Mouse (Mus musculus): ENCODE data around the gene Gabbr1.

The Gabbr1 gene

GRCm38 (mm10) chr17:37078193-37078592 lies 32.4 kb downstream of the Gabbr1 start:
- no peak for DNase-seq

DNA sequence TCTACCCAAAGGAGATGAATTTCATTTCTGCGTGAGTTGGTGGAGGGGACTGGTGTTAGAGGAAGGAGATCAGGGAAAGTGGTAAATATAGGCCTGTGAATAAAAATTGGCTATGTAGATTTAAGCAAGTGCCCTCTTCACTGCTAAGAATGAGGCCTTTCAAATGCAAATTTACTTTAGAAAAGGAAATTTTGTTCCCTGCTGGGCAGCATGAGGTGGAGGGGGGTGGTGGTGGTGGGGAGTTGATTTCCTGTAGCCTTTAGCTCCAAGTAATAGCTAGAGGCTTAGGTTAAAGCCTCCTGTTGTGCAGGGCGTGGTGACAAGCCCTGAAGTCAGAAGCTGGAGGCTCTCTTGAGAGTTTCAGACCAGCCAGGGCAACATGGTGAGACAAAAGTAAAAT lies 33.2 kb downstream of the Gabbr1 start:
- DNase-seq: peak in 1 of 2 experiments; percentile 14

DNA sequence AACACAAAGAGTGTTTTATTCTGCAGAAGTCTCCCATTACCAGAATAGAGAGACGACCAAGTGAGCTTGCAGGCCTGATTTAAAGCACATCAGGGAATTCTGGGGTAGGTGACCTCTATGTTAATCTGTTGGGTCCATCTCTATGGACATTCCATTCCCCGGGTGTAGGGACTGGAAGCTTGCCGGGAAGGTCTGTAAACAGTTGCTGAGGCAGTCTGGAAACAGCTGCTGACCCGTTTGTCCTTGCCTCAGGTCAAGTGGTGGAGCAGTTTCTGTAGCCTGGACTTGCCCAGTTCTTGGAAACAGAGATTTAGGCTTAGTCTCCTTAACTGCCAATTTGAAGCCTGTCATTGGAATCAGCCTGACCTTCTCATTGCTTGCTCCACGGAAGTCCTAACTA lies 34.4 kb downstream of the Gabbr1 start:
- no peak for DNase-seq

DNA sequence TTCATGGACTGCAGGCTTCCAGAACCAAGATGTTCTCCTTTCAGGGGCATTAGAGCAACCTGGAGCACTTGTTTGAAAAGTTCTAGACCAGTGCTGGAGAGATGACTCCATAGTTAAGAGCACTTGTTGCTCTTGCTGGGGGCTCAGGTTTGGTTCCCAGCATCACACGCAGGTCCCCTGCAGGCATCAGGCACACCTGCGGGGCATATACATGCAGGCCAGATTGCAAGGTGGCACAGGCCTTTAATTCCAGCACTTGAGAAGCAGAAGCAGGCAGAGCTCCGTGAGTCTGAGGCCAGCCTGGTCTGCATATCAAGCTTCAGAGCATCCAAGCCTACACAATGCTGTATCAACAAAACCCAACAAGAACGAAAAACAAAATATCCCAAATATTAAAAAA lies 35.9 kb downstream of the Gabbr1 start:
- no peak for DNase-seq

DNA sequence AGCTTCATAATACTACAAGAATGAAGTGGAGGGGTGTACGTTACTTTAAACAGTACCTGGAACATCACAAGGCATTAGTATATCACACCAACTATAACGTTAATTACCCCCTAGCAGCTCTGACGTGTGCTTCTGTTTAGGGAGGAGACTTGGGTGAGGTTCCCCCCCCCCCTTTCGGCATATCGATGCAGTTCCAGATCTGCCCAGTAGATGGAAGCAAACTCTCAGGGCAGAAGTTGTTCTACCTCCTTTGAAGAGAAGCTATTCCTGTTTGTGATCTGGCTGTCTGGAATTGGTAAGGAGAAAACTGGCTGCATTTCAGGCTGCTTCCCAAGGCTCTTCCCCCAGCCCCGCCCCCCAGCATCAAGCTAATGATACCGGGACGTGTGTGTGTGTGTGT lies 37.6 kb downstream of the Gabbr1 start:
- DNase-seq: peak; percentile 82 to 86

DNA sequence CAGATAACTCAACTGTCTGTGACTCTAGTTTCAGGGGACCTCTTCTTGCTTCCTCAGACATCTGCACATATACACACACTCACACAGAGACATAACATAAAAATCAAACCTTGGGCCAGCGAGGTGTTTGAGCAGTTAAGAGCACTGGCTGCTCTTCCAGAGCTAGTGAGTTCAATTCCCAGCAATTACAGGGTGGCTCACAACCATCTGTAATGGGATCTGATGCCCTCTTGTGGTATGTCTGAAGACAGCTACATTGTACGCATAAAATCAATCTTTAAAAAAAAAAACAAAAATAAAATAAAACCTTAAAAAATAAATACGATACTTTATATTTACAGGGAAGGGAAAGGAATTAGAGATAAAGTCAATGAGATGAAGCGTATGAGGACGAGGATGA lies 38.9 kb downstream of the Gabbr1 start:
- DNase-seq: peak in 1 of 2 experiments; percentile 23

DNA sequence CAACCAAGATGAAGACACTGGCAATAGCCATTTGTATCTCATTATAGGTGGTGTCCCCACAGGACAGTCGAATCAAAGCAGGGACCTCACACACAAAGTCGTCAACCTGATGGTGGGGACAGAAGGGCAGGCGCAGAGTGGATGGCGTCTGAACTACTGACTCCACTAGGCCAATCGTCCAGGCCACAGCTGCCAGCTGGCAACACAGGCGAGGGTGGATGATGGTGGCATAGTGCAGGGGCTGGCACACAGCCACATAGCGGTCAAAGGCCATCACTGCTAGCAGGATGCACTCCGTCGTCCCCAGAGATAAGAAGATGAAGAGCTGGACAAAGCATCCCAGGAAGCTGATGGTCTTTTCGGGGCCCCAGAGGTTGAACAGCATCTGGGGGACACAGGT lies 39.8 kb downstream of the Gabbr1 start:
- peak; percentile 63 to 71 for DNase-seq

DNA sequence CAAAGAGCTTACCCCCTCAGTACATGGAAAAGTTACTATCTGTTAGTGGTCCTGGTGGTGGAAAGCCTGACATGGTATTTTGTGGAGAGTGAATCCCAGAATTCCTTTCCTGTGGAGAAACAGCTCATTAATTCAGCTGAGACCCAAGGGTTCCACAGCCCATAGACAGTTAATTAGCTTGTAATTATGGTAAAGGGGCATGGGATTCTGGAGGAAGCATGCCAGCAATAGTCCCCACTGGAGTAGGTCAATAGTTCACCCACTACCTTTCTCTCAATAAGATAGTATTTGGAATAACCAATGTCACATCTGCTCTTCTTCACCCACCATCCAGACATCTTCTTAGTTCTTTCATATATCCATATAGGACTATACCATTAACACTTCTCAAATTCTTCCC lies 42.6 kb downstream of the Gabbr1 start, which contains the start of gene Olfr90:
Olfr90 (minus strand) TSS at position 101 of the 400 bp plus-strand sequence.
- DNase-seq: no peak

DNA sequence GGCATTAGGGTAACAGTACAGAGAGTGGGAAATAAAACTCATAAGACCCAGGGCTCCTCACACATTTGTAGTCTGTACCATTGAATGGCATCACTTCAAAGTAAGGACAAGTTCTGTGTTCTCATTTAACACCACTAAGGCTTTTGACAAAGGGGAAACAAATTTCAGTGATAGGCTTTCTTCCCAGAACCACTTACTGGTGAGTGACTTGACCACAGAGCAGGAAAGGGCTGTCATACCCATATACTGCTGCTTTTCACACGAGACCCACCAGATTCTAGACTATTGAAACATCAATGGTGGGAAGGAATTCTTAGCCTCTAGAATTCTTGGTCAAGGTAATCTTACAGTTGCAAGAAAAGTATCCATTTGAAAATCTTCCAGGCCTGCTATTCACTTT lies 46.4 kb downstream of the Gabbr1 start:
- no peak for DNase-seq

- DNase-seq: peak; percentile 91
Measured at GRCm38 (mm10) chr17:37093289-37093688, 47.5 kb downstream of the Gabbr1 start.

DNA sequence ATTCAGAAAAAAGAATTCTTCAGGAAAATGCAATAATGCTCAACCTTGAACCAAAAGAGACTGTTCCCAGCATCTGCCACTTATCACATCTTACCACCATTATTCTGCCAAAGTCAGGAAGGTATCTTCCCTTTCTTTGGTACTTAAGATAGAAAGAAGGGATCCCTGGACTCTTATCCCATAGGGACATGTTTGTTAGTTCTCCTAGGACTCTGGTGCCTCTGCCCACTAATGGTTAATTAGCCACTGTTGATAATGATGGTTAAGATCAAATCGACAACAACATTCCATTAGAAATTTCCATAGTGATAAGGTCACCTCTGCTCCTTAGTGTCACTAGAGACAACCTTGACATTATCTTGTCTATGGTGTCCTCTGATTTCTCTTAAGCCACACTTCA lies 52.4 kb downstream of the Gabbr1 start, which contains the start of gene Olfr91:
Olfr91 (minus strand) TSS at position 101 of the 400 bp plus-strand sequence.
- DNase-seq: no peak

DNA sequence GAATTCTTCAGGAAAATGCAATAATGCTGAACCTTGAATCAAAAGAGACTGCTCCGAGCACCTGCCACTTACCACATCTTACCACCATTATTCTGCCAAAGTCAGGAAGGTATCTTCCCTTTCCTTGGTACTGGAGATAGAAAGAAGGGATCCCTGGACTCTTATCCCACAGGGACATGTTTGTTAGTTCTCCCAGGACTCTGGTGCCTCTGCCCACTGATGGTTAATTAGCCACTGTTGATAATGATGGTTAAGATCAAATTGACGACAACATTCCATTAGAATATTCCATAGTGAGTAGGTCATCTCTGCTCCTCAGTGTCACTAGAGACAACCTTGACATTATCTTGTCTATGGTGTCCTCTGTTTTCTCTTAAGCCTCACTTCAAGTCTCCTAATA lies 74.2 kb downstream of the Gabbr1 start, which contains the start of gene Olfr92:
Olfr92 (minus strand) TSS at position 101 of the 400 bp plus-strand sequence.
- no peak for DNase-seq
